Mouse (Mus musculus) lung, postnatal 36 days (tissue): ENCODE data around the gene Elovl6.

ENCODE experiments used
- DNase-seq: peaks from one replicate; pipeline ENCODE4 v3.0.0; 2022; ENCODE audit warnings: mixed read lengths

Elovl6 gene

GRCm38 (mm10) chr3:129649586-129650292 lies 117.6 kb downstream of the Elovl6 start:
- peak; percentile 77 for DNase-seq

- no peak for DNase-seq
These were observed 118.1 kb downstream of the Elovl6 start for GRCm38 (mm10) chr3:129650293-129650612.

DNA sequence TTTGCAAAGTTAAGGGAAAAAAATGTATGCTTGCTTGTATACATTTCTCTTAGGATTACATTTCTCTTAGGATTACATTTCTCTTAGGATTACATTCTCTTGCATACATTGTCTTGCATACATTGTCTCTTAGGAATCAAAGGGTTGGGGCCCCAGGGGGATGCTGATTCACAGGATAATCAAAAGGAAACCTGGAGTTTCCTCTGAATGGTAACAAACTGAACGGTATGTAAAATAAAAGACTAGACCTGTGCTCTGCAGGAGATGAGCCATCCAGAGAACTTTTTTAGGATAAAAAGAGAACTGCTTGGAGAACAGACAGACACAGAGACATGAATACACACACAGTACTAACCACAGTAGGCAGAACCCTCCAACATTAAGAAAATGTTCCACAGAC lies 118.8 kb downstream of the Elovl6 start:
- no peak for DNase-seq

- no peak for DNase-seq
These were observed 119.6 kb downstream of the Elovl6 start for GRCm38 (mm10) chr3:129651765-129652164.

DNA sequence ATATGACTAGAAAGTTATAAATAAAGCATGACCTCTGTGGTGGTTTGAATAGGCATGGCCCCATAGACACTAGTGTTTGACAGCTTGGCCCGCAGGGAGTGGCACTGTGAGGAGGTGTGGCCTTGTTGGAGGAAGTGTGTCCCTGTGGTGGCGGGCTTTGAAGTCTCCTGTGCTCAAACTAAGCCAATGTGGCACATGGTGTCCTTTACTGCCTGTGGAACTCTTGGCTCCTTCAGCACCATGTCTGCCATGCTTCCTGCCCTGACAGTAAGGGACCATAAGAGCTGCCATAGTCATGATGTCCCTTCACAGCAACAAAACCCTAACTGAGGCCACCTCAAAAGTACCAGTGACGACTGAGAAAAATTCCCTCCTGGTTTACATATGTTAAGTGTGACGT lies 120.3 kb downstream of the Elovl6 start:
- no peak for DNase-seq

GRCm38 (mm10) chr3:129656540-129656939 lies 124.4 kb downstream of the Elovl6 start:
- no peak for DNase-seq

DNA sequence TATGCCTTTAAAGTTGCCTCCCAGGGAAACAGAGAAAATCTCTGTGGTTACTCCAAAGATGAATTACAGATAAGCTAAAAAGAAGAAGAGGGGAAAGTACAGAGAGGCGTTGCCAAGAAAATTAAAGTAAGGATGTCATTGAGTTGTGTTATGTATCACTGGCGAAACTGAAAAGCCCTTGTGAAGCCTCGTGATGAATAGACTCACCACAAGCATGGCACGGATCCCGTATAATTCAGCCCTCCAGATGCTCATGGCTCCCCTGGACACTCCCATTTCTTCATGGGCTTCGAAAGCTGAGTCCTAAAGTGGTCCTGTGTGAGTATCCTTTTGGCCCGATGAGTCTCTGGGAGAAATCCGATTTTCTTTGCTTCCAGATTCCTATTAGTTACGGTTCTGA lies 125.1 kb downstream of the Elovl6 start:
- DNase-seq, result no peak

GRCm38 (mm10) chr3:129657775-129658174 lies 125.6 kb downstream of the Elovl6 start:
- no peak for DNase-seq

- no peak for DNase-seq
These were observed 126.6 kb downstream of the Elovl6 start for GRCm38 (mm10) chr3:129658776-129659175.

GRCm38 (mm10) chr3:129663906-129664305 lies 131.8 kb downstream of the Elovl6 start:
- no peak for DNase-seq

DNA sequence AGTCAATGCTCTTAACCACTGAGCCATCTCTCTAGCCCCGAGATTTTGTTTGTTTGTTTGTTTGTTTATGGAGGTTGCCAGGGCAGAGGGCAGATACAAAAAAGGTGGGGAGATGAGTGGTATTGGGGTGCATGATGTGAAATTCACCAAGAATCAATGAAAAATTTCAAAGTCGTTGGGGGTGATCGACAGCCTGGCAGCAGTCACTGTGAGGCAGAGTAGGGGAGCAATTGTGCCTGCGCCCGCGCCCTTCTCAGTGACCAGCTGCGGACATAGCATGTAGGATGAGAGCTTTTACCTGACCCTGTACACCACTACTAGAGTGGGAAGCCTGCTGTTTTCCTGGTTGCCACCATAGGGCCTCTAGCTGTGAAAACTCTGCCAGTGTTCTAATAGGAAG lies 143.8 kb downstream of the Elovl6 start:
- no peak for DNase-seq

- peak; percentile 27 for DNase-seq
These were observed 148.1 kb downstream of the Elovl6 start for GRCm38 (mm10) chr3:129680258-129680657.

GRCm38 (mm10) chr3:129681841-129682240 lies 149.7 kb downstream of the Elovl6 start:
- DNase-seq, result peak; percentile 29

GRCm38 (mm10) chr3:129682389-129682788 lies 150.2 kb downstream of the Elovl6 start:
- no peak for DNase-seq

DNA sequence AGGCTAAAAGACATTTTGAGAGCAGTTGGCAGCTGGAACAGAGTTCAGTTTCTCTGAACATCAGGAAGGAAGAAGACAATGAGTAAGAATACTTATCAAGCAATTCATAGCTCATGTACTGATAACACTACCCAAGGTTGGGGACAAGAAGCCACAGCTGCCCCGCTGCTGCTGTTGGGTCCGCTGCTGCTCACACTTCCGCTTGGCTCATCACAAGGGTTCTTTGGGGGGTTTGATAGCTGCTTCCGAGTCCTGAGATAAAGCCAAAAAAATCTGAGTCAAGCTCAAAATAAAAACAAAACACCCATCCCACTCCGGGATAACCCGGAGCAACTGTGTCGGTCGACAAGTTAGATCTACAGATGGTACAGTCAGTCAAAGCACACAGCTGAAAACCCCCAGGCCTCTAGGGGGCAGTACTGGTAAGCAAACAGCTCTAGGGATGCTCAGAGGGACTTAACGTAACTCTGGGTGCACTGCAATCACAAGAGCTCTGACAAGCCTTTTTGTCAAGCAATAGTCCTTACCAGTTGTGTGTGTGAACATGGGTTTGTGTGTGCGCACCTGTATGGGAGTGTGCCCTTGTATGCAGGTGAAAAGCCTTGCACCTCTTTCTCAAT lies 151.0 kb downstream of the Elovl6 start:
- peak; percentile 38 for DNase-seq

GRCm38 (mm10) chr3:129686196-129686595 lies 154.0 kb downstream of the Elovl6 start:
- no peak for DNase-seq

- DNase-seq, result peak; percentile 87
These were observed 154.7 kb downstream of the Elovl6 start for GRCm38 (mm10) chr3:129686698-129687333.

DNA sequence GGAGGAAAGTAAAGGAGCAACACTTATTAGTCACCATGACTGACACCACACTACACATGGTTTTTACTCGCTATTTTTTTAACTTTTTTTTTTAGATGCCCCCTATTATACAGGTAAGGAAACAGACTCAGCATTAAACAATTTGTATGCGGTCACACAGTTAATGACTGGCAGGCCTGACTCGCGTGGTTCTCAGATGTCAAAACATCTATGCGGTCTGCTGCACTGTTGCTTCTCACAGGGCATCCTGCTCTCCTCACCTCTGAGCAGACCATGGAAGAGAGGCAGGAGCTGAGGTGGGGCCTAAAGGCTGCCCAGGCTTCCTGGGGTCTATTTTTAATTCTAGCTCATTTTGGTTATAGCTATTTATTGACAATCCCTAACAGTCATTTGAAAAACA lies 155.3 kb downstream of the Elovl6 start:
- DNase-seq, result no peak
